Mouse (Mus musculus) liver, postnatal 0 days (tissue): ENCODE measurements around the gene Ptf1a.

Experiments used
- CTCF ChIP-seq: sonication (generic); IDR thresholded peaks from 2 replicates; pipeline ENCODE4 v1.5.1; 2016; ENCODE audit warnings: antibody characterized with exemption, low read depth
- EP300 ChIP-seq: IDR thresholded peaks from 2 replicates; pipeline ENCODE4 v1.6.1; 2016; ENCODE audit warnings: antibody characterized with exemption, low read depth, mild to moderate bottlenecking

- TF ChIP-seq CTCF, result peak; percentile 31
- TF ChIP-seq EP300, result no peak
These were observed 14.3 kb upstream of the Ptf1a start for GRCm38 (mm10) chr2:19431186-19431585.
